ENCODE assay signal across 8 mouse cellular contexts in the genomic region with DNA sequence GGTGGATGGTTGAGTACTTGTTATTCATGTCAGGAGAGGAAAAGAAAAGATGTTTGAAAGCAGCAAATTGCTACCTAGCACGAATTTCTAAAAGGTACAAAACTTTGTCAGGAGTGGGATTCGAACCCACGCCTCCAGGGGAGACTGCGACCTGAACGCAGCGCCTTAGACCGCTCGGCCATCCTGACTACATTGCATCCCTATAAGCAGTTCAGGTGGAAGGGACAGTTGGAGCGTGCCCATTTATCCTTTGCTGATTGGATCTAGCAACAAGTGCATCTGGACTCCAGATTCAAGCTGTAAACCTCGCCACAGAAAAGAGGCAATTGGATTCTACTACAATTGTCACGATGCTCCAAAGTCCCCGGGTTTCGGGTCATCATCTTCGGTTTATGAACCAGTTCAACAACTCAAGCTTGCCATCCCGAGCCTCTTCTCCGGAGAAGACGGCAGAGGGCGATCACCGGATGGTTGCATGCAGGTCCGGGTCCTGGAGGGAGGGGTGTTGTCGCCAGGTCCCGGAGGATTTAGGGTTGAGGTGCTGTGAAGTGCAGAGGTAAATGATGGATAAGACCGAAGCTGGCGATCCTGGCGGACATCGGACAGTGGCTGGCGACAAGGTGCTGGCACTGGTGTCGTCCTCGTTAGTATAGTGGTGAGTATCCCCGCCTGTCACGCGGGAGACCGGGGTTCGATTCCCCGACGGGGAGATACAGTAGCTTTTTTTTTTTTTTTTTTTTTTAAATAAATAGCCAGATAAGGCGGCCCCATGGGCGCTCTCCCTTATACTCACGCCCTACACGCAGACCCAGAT. TPM values are rescaled to one million over a fixed set of nuclear protein-coding genes. Genes with fewer than 3 reads are reported as not detected.
DNase-seq lines count a peak whose midpoint lies in the region; ATAC-seq and TF ChIP-seq lines count a peak whose summit lies in the region.

No protein-coding gene starts in this region.

- H3K9me3 ChIP-seq in heart, embryonic 11.5 days (replicated peaks; ENCODE audit: control insufficient read depth, low read length) = no peaks in the 10 kb centered on the region
- no peaks in the 10 kb centered on the region for H3K9me3 ChIP-seq in kidney, embryonic 15.5 days (replicated peaks)

- H3K36me3 ChIP-seq in heart, embryonic 11.5 days (ENCODE audit: control insufficient read depth, insufficient read depth, low read length) = no peaks in the 10 kb centered on the region
- no peaks in the 10 kb centered on the region for H3K36me3 ChIP-seq in kidney, embryonic 15.5 days
- no peaks in the 10 kb centered on the region for H3K36me3 ChIP-seq in liver, adult 2 months (ENCODE audit: control insufficient read depth, insufficient read depth, low read length)

- peak overlapping the region; percentile 75 for H3K4me2 ChIP-seq in heart, embryonic 11.5 days
- H3K4me2 ChIP-seq in kidney, embryonic 15.5 days = peak overlapping the region; percentile 75

- H3K9ac ChIP-seq in heart, embryonic 11.5 days (ENCODE audit: low read depth, low read length) = peak overlapping the region; percentile 78
- peak overlapping the region; percentile 61 for H3K9ac ChIP-seq in kidney, embryonic 15.5 days
- H3K9ac ChIP-seq in liver, adult 2 months (ENCODE audit: low read depth, low read length) = peak overlapping the region; percentile 59

- peak overlapping the region; percentile 80 for H3K4me3 ChIP-seq in heart, embryonic 11.5 days (ENCODE audit: low read depth, low read length)
- H3K4me3 ChIP-seq in kidney, embryonic 15.5 days (replicated peaks) = peak overlapping the region; percentile 75
- peak overlapping the region; percentile 70 for H3K4me3 ChIP-seq in liver, adult 2 months (ENCODE audit: insufficient read depth, low read depth, low read length)

- H3K4me1 ChIP-seq in heart, embryonic 11.5 days (ENCODE audit: control insufficient read depth, insufficient read depth, low read length) = peaks cover 8% of the 10 kb centered on the region; the same call in 1 of the 2 replicates
- H3K4me1 ChIP-seq in kidney, embryonic 15.5 days = peaks cover 15% of the 10 kb centered on the region
- H3K4me1 ChIP-seq in liver, adult 2 months (ENCODE audit: control insufficient read depth, insufficient read depth, low read length) = no peaks in the 10 kb centered on the region

- ATAC-seq in erythroblast, adult 5-6 weeks (replicated peaks; ENCODE audit: low FRiP score, poor library complexity, severe bottlenecking) = peak; percentile 80
- peak; percentile 77 for ATAC-seq in heart, embryonic 11.5 days (replicated peaks; ENCODE audit: insufficient number of reproducible peaks, low FRiP score, low TSS enrichment)
- ATAC-seq in kidney, embryonic 15.5 days (replicated peaks; ENCODE audit: low FRiP score) = peak; percentile 89
- ATAC-seq in monocyte, adult 5-6 weeks (replicated peaks; ENCODE audit: insufficient number of reproducible peaks, low FRiP score, low TSS enrichment, poor library complexity, severe bottlenecking) = peak; percentile 66

- no peak for TF ChIP-seq POLR2A in liver, adult 2 months (IDR thresholded peaks at IDR 0.05; ENCODE audit: extremely low read depth, insufficient read depth, low read length)

- DNase-seq in B cell, adult 2 months = peak; percentile 86 to 87
- peak; percentile 94 for DNase-seq in brain, adult 2 months (ENCODE audit: low read depth, low spot score)
- DNase-seq in liver, adult 2 months (ENCODE audit: extremely low read depth, low read depth, low spot score) = peak; percentile 69
- peak; percentile 67 to 77 for DNase-seq in spleen, postnatal 36 days (ENCODE audit: low spot score in 2 of 2)

- no peaks in the 10 kb centered on the region for H3K27me3 ChIP-seq in heart, embryonic 11.5 days (ENCODE audit: control insufficient read depth, insufficient read depth, low read length)
- no peaks in the 10 kb centered on the region for H3K27me3 ChIP-seq in kidney, embryonic 15.5 days
- no peaks in the 10 kb centered on the region for H3K27me3 ChIP-seq in liver, adult 2 months (ENCODE audit: control insufficient read depth, insufficient read depth, low read length)

- no peaks in the 10 kb centered on the region for H3K79me2 ChIP-seq in liver, adult 2 months (ENCODE audit: control insufficient read depth, insufficient read depth, low read length)

- WGBS in heart, embryonic 11.5 days (ENCODE audit: insufficient replicate concordance) = under 1% methylated on average over 40 of the region's 40 CpGs
- under 1% methylated on average over 40 of the region's 40 CpGs for WGBS in kidney, embryonic 15.5 days
- under 1% methylated on average over 40 of the region's 40 CpGs for WGBS in liver, adult 2 months

- peak; percentile 12; the same call in 1 of the 2 replicates for TF ChIP-seq CTCF in liver, adult 2 months (IDR thresholded peaks at IDR 0.05; ENCODE audit: low read depth, low read length)

- peak overlapping the region; percentile 46; the same call in 1 of the 2 replicates for H3K27ac ChIP-seq in heart, embryonic 11.5 days (ENCODE audit: low read depth, low read length)
- peak overlapping the region; percentile 88 for H3K27ac ChIP-seq in kidney, embryonic 15.5 days
- no peak overlapping the region for H3K27ac ChIP-seq in liver, adult 2 months (replicated peaks; ENCODE audit: insufficient read depth, low read depth, low read length)

RNA-seq across cellular contexts. Expression of gene Cfap126, which starts 11.8 kb away (rescaled TPM):
- not detected in 2 replicates for total RNA-seq in erythroblast, adult 5-6 weeks (2015; ENCODE audit: low replicate concordance)
- not detected in 2 replicates for total RNA-seq in erythroblast, adult 5-6 weeks (2017; ENCODE audit: low replicate concordance)
- polyA plus RNA-seq in heart, embryonic 11.5 days (2014; fragmentation: Nextera tagmentation; extraction: Ambion mirVana) = 2.7 and 5.6 TPM in 2 replicates
- polyA plus RNA-seq in kidney, embryonic 15.5 days (2015; fragmentation: Nextera tagmentation; extraction: Ambion mirVana) = 2.0 and 2.1 TPM in 2 replicates
- 0.13 and 0.37 TPM in 2 replicates for total RNA-seq in liver, adult 2 months (2014; rRNA removed)
- 1.5 and 3.5 TPM in 2 replicates for polyA plus RNA-seq in liver, adult 2 months (2012; rRNA removed)
- 1.4 to 6.2 TPM (median 1.6 TPM) in 3 replicates for total RNA-seq in monocyte, adult 5-6 weeks (2017)

RNA-seq across cellular contexts. Expression of gene Fcgr3, which starts 37.2 kb away (rescaled TPM):
- total RNA-seq in erythroblast, adult 5-6 weeks (2015; ENCODE audit: low replicate concordance) = 100 and 146 TPM in 2 replicates
- total RNA-seq in erythroblast, adult 5-6 weeks (2017; ENCODE audit: low replicate concordance) = 78.3 and 110 TPM in 2 replicates
- 3.8 and 4.4 TPM in 2 replicates for polyA plus RNA-seq in heart, embryonic 11.5 days (2014; fragmentation: Nextera tagmentation; extraction: Ambion mirVana)
- 7.8 and 10.5 TPM in 2 replicates for polyA plus RNA-seq in kidney, embryonic 15.5 days (2015; fragmentation: Nextera tagmentation; extraction: Ambion mirVana)
- 11.5 and 14.5 TPM in 2 replicates for total RNA-seq in liver, adult 2 months (2014; rRNA removed)
- 2.6 and 4.5 TPM in 2 replicates for polyA plus RNA-seq in liver, adult 2 months (2012; rRNA removed)
- 270 to 442 TPM (median 434 TPM) in 3 replicates for total RNA-seq in monocyte, adult 5-6 weeks (2017)

RNA-seq across cellular contexts. Expression of gene Sdhc, which starts 48.5 kb away (rescaled TPM):
- total RNA-seq in erythroblast, adult 5-6 weeks (2015; ENCODE audit: low replicate concordance) = 15.6 and 40.3 TPM in 2 replicates
- 9.2 and 20.0 TPM in 2 replicates for total RNA-seq in erythroblast, adult 5-6 weeks (2017; ENCODE audit: low replicate concordance)
- polyA plus RNA-seq in heart, embryonic 11.5 days (2014; fragmentation: Nextera tagmentation; extraction: Ambion mirVana) = 426 and 502 TPM in 2 replicates
- polyA plus RNA-seq in kidney, embryonic 15.5 days (2015; fragmentation: Nextera tagmentation; extraction: Ambion mirVana) = 307 and 309 TPM in 2 replicates
- 194 and 217 TPM in 2 replicates for total RNA-seq in liver, adult 2 months (2014; rRNA removed)
- 375 and 403 TPM in 2 replicates for polyA plus RNA-seq in liver, adult 2 months (2012; rRNA removed)
- 15.7 to 38.4 TPM (median 25.1 TPM) in 3 replicates for total RNA-seq in monocyte, adult 5-6 weeks (2017)

RNA-seq across cellular contexts. Expression of gene Mpz, which starts 48.6 kb away (rescaled TPM):
- not detected in 2 replicates for total RNA-seq in erythroblast, adult 5-6 weeks (2015; ENCODE audit: low replicate concordance)
- not detected in 2 replicates for total RNA-seq in erythroblast, adult 5-6 weeks (2017; ENCODE audit: low replicate concordance)
- 0.30 TPM in 1 of 2 replicates, not detected in the other for polyA plus RNA-seq in heart, embryonic 11.5 days (2014; fragmentation: Nextera tagmentation; extraction: Ambion mirVana)
- 0.86 and 0.99 TPM in 2 replicates for polyA plus RNA-seq in kidney, embryonic 15.5 days (2015; fragmentation: Nextera tagmentation; extraction: Ambion mirVana)
- 0.07 and 0.09 TPM in 2 replicates for total RNA-seq in liver, adult 2 months (2014; rRNA removed)
- polyA plus RNA-seq in liver, adult 2 months (2012; rRNA removed) = 0.27 and 0.83 TPM in 2 replicates
- not detected in 3 replicates for total RNA-seq in monocyte, adult 5-6 weeks (2017)
